ENCODE assay signal across 8 mouse cellular contexts in genomic region chr13:62684608-62685286, GRCm38 (mm10).
DNase-seq lines count a peak whose midpoint lies in the region; ATAC-seq and TF ChIP-seq lines count a peak whose summit lies in the region.
"Not testable (repeated sequence)": the region's sequence is repeated elsewhere in the genome, so short reads cannot be mapped to it uniquely, and the experiment has no call there.

No protein-coding gene starts in this region.

- not testable (repeated sequence) for H3K36me3 ChIP-seq in C2C12 (ENCODE audit: control insufficient read depth, insufficient read depth); limb, embryonic 14.5 days (ENCODE audit: control insufficient read depth, insufficient read depth, low read length); midbrain, embryonic 15.5 days (replicated peaks)
- H3K36me3 ChIP-seq in heart, embryonic 12.5 days = peaks cover 17% of the 10 kb centered on the region
- H3K36me3 ChIP-seq in kidney, embryonic 15.5 days = peaks cover 13% of the 10 kb centered on the region

- H3K79me2 ChIP-seq in C2C12 (ENCODE audit: control insufficient read depth, insufficient read depth) = not testable (repeated sequence)

- not testable (repeated sequence) for H3K79me3 ChIP-seq in C2C12 (ENCODE audit: low read depth)

- not testable (repeated sequence) for TF ChIP-seq CTCF in C2C12 (IDR thresholded peaks at IDR 0.05; ENCODE audit: control insufficient read depth, insufficient read depth, insufficient read length)

- not testable (repeated sequence) for H3K4me1 ChIP-seq in brown adipose tissue, adult 24 weeks (ENCODE audit: control insufficient read depth, insufficient read depth, insufficient read length, low read length); heart, embryonic 12.5 days (replicated peaks); kidney, embryonic 15.5 days; limb, embryonic 14.5 days (ENCODE audit: control insufficient read depth, insufficient read depth, low read length); midbrain, embryonic 15.5 days

- under 1% methylated on average over 20 of the region's 20 CpGs for WGBS in heart, embryonic 12.5 days
- WGBS in kidney, embryonic 15.5 days = 2% methylated on average over 20 of the region's 20 CpGs
- 3% methylated on average over 16 of the region's 20 CpGs for WGBS in limb, embryonic 14.5 days
- 2% methylated on average over 19 of the region's 20 CpGs for WGBS in midbrain, embryonic 15.5 days

- H3K9ac ChIP-seq in heart, embryonic 12.5 days = peak overlapping the region; percentile 71
- peak overlapping the region; percentile 44 for H3K9ac ChIP-seq in kidney, embryonic 15.5 days
- peak overlapping the region; percentile 50 for H3K9ac ChIP-seq in limb, embryonic 14.5 days (ENCODE audit: low read depth, low read length, severe bottlenecking)
- peak overlapping the region; percentile 53 for H3K9ac ChIP-seq in midbrain, embryonic 15.5 days

- peak; percentile 93 for ATAC-seq in erythroid progenitor cell, adult 5-6 weeks (replicated peaks; ENCODE audit: low FRiP score, poor library complexity, severe bottlenecking)
- ATAC-seq in heart, embryonic 12.5 days (ENCODE audit: insufficient number of reproducible peaks, low FRiP score) = peak; percentile 93
- peak; percentile 100 for ATAC-seq in kidney, embryonic 15.5 days (replicated peaks; ENCODE audit: low FRiP score)
- peak; percentile 99 for ATAC-seq in limb, embryonic 14.5 days (ENCODE audit: low FRiP score, low read depth)
- ATAC-seq in midbrain, embryonic 15.5 days (replicated peaks) = peak; percentile 100

- peak overlapping the region; percentile 40 for H3ac ChIP-seq in C2C12 (ENCODE audit: control insufficient read depth, insufficient read length, low read depth)

- H3K27me3 ChIP-seq in C2C12 (ENCODE audit: control insufficient read depth, insufficient read depth, insufficient read length); heart, embryonic 12.5 days (replicated peaks); kidney, embryonic 15.5 days; limb, embryonic 14.5 days (ENCODE audit: control insufficient read depth, insufficient read depth, low read length); midbrain, embryonic 15.5 days (replicated peaks): not testable (repeated sequence)

- peaks cover 12% of the 10 kb centered on the region for H3K9me3 ChIP-seq in heart, embryonic 12.5 days (replicated peaks)
- H3K9me3 ChIP-seq in kidney, embryonic 15.5 days (replicated peaks); limb, embryonic 14.5 days (ENCODE audit: control insufficient read depth, low read length); midbrain, embryonic 15.5 days: not testable (repeated sequence)

- peak; percentile 3 for DNase-seq in limb, embryonic 14.5 days (ENCODE audit: low spot score)
- peak; percentile 21 to 44 for DNase-seq in spleen, adult 18-20 months

- peak overlapping the region; percentile 65 for H3K4me2 ChIP-seq in heart, embryonic 12.5 days
- H3K4me2 ChIP-seq in kidney, embryonic 15.5 days = peak overlapping the region; percentile 57
- H3K4me2 ChIP-seq in limb, embryonic 14.5 days (replicated peaks; ENCODE audit: low read depth, low read length, severe bottlenecking) = peak overlapping the region; percentile 44
- peak overlapping the region; percentile 53 for H3K4me2 ChIP-seq in midbrain, embryonic 15.5 days

- H3K4me3 ChIP-seq in C2C12 (ENCODE audit: insufficient read depth, poor library complexity, severe bottlenecking) = peak overlapping the region; percentile 43
- peak overlapping the region; percentile 72 for H3K4me3 ChIP-seq in brown adipose tissue, adult 24 weeks (ENCODE audit: insufficient read depth, low read depth, low read length)
- H3K4me3 ChIP-seq in heart, embryonic 12.5 days = peak overlapping the region; percentile 63
- peak overlapping the region; percentile 56 for H3K4me3 ChIP-seq in kidney, embryonic 15.5 days (replicated peaks)
- H3K4me3 ChIP-seq in limb, embryonic 14.5 days (replicated peaks; ENCODE audit: low read length) = peak overlapping the region; percentile 44
- H3K4me3 ChIP-seq in midbrain, embryonic 15.5 days = peak overlapping the region; percentile 51

- TF ChIP-seq POLR2A in limb, embryonic 14.5 days (IDR thresholded peaks at IDR 0.05; ENCODE audit: borderline replicate concordance, extremely low read depth, insufficient read depth, insufficient read length) = not testable (repeated sequence)

- not testable (repeated sequence) for H3K27ac ChIP-seq in brown adipose tissue, adult 24 weeks (replicated peaks; ENCODE audit: low read depth, low read length); limb, embryonic 14.5 days (replicated peaks; ENCODE audit: low read depth, low read length)
- 0 out of 2 replicates have a peak overlapping the region, but pooled peaks have one; percentile 11 for H3K27ac ChIP-seq in heart, embryonic 12.5 days (ENCODE audit: poor library complexity, severe bottlenecking)
- H3K27ac ChIP-seq in kidney, embryonic 15.5 days = peak overlapping the region; percentile 70
- H3K27ac ChIP-seq in midbrain, embryonic 15.5 days = peak overlapping the region; percentile 79
